Mouse (Mus musculus): ENCODE data around the gene Fggy. TPM values are rescaled to one million over a fixed set of nuclear protein-coding genes. Genes with fewer than 3 reads are reported as not detected.

Gene Fggy
- total RNA-seq, 2 experiments from 2014 or later: 18.3 to 22.1 TPM

DNA sequence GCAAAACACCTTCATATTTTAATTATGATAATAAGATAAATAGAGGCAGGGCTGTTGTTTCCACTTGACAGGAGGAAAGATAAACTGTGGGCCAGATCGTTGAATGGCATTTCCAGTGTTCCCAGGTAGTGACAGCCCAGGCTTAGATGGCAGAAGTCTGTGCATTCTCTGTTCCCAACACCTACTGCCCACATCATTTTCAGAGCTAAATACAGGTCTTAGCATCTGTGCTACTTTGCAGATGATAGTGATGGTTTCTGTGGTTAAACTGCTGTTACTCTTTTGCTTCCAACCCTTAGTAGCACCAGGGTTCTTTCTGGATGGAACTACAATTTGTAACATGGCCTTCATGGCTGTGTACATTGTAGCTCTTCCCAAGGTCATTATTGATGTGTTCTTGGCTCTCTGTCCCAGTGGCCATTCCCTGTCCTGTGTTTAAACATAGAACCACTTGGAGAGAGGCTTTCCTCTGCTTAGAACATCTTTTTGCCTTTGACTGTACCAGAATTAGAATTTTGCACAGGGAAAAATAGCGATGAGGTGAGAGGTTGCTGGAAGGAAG lies 31.5 kb downstream of the Fggy start:
- peak; percentile 31 to 63 for DNase-seq (ENCODE audit: low spot score in 2 of 2)

DNA sequence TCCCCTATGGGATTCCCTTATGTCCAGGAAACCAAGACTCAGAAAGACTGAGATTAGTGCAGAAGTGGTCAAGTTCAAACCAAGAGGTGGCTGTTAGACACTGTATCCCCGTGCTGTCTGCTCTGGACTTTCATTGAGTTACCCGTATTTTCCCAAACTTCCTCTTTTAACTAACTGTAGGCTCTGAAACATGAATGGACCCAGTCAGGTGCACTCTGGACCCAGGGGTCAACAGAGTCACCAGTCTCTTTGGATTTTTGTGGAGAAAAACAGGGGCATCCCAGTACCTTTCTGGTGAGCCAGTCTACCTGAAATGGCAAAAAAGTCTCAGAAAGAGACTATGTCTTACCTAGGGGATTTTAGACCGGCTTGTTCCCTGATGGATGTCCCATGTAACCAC lies 33.6 kb downstream of the Fggy start:
- DNase-seq (ENCODE audit: low spot score in 2 of 2): no peak

DNA sequence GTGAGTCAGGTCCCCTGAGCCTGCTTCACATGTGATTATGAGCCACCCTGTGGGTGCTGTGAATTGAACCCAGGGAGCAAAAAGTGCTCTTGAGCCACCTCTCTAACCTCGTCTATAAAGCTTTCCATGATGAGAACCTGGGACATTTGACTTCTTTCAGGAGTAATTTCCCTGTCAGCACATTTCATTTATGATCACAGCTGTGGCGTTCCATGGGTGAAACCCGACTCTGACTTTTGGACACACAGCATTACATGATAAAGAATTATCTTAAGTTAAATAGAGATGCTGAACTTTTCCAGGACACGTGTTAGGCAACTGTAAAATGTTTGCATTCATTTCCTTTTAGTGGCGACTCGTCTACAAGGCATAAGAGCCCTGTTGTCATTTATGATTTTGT lies 39.9 kb downstream of the Fggy start:
- no peak for DNase-seq (ENCODE audit: low spot score in 2 of 2)

DNA sequence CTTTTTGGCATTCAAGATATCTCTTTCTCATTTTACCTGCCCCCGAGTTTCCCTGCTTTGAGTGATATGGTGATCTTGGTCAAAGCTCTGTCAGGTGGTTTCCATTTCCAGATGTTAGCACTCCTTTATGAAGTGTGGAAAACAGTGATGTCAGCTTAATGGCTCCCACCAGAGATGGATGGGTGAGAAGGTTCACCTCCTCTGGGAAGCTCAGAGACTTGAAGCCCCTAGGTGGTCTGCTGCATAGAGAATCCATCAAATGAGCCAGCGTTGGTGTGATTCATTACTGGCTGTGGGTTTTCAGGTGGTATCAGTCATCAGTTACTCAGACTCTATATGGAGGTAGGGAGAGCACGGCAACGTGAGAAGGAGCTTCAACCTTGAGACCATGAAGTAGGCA lies 44.5 kb downstream of the Fggy start:
- no peak for DNase-seq (ENCODE audit: low spot score in 2 of 2)

DNA sequence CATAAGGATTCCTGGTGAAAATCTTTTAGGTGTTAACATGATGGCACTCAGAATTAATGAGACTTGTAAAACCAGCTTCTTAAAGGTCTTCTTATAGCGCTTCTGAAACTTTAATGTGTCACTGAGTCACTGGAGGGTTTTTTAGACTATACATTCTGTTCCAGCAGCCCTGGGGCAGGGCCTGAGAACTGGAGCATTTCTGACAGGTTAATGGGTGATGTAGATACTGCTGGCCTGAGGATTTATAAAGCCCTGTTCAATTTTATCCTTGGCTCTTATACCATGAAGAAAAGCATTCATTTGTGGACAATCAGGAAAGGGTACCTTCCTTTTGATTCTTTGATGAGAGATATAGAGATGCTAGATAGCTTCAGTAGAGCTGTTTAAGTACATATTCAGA lies 45.9 kb downstream of the Fggy start:
- DNase-seq (ENCODE audit: low spot score in 2 of 2): no peak

DNA sequence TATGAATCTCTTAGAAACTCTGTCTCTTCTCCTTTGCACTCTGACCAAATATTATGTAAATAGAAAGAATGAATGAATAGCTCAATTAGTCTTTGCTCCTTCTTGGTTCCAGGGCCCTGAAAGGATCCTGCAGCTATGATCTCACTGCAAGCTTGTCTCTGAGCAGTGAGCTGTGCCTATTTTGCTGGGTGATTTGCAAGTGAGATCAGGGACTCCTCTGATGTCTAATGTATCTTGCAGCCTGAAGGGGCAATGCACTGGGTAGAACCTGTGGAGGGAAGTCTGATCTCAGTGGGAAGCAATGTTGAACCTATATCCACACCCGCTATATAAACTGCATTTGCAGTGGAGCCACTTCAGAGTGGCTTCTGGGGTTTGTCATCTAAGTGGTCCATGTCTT lies 53.4 kb downstream of the Fggy start:
- DNase-seq (ENCODE audit: low spot score in 2 of 2): no peak

DNA sequence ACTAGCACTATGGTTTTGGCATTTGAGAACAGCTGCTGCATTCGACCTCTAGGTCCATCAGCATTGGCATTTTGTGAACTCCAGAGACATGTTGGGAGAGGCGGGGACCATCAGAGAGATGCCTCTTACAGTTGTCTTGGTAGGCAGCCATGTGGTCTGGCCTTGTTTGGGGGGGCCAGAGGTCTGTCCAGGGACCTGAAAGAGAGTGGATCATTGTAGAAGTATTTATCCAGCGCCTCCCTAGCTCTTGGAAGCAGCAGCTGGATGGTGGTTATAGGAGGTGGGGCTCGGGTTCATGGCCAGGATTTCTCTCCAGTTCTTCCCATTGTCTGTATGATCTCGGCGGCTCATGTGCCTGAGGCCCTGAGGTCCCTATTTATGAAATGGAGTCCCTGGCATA lies 54.1 kb downstream of the Fggy start:
- DNase-seq (ENCODE audit: low spot score in 2 of 2): no peak

DNA sequence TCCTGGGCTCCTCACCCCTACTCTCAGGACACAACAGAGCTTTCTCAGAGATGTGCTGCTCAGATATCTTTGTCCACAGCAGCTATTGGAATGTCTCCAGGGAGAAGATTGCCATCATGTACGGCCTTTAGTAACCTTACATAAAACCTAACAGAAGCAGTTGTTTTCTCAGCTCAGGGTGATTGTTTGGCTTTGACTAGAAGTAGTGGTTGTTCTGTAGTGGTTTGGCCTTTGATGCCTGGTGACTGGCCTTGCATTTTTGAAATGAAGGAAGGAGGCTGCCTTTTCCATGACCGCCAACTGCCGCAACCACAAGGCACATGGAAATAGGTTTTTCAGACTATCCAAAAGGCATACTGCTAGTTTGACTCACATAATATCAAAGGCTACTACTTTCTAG lies 63.7 kb downstream of the Fggy start:
- no peak for DNase-seq (ENCODE audit: low spot score in 2 of 2)

DNA sequence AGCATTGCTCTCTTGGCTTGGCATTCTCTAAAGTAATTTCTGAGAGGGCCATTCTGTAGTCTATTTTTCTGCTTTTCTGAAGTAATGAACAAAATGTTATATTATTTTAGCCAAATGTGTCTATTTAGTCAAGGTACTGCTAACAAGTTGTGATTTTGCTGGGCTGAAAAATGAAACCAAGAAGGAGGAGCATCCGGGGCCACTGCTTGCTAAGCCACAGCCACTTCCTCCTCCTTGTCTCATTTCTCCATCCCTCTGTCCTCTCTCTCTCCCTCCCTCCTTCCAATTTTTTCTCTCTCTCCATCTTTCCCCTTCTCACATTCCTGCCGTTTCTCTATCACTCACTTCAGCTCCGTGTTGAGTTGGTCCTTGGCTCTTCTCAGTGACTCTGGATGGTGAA lies 67.4 kb downstream of the Fggy start:
- no peak for DNase-seq (ENCODE audit: low spot score in 2 of 2)

DNA sequence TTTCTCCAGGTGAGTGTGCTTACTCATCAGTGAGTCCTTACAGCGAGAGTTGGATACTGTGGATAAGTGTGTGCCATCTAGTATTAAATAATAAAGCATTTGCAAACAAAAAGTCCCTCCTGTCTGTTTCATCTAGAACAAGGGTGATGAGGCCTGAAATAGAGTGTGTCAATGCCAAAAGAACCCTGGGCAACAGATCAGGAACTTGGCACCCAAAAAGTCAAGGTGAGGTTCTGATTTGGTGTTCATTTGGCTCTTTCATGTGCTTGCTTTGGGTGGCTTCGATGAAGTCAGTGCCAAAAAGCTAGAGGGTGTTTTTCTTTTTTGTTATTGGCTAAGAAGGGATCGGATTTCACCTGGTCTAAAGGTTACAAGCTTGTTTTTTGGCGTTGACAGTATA lies 68.3 kb downstream of the Fggy start:
- no peak for DNase-seq (ENCODE audit: low spot score in 2 of 2)

DNA sequence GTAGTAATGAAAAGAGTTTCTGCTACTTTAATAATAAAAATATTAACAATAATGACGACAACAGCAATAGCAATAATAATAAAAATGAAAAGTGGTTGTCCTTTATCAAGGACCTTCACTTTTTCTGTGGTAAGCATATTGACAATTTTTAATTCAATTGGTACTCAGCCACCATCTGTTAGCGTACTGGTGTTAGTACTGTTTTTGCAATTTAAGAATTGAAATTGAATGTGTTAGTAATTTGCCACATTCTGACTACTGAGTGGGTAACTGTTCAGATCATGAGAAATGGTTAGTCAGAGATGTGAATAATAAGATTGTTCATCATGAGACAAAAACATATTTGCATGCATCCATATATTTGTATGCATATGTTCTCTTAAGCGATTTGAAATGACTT lies 68.9 kb downstream of the Fggy start:
- DNase-seq (ENCODE audit: low spot score in 2 of 2): no peak

DNA sequence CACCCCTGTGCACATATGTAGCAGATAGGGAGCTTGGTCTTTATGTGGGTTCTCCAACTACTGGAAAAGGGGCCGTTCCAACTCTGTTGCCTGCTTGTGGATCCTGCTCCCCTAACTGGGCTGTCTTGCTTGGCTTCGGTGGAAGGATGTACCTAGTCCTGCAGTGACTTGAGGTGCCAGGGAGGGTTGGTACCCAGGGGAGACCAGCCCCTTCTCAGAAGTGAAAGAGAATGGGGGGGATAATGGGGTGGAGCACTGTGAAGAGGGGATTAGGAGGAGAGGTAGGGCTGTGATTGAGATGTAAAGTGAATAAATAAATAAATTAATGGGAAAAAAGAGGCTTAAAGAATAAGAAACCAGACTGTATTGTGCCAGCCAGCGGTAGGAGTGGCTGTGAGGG lies 77.6 kb downstream of the Fggy start:
- DNase-seq (ENCODE audit: low spot score in 2 of 2): no peak

DNA sequence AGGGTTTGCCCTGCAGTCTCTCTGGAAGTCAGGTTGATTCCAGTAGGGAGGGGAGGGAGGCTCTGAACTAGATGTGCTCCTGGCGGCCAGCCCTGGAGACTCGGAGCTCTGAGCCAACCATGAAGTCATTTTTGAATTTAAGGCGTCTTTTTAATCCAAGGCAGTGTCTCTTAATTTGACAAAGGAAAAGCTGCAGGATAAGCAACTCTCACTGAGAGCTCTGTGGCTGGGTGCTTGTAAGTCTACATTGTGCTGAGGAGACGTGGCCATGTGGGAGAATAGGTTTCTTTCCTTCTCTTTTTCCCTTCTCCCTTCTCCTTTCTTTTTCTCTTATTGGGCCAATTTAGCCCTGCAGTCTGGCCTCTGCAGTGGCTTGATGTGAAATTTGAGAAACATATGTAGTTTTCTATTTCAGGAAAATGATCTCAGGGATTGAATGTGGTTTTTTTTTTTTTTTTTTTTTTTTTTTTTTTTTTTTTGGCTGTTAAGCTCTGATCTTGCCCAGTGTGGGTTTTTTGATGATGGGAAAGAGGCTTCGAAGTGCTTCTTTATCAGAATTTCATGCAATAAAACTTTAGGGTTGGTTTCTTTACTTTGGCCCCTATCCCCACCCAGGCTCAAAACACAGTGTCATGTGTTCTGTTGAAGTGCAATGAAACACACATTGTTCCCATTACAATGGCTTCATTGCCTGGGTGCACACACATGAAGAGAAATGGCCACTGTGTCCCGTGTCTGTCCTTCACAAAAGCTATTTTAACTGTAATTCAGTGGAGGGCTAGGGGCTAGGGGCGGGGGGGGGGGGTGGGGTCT lies 79.8 kb downstream of the Fggy start:
- peak; percentile 42 to 69 for DNase-seq (ENCODE audit: low spot score in 2 of 2)

DNA sequence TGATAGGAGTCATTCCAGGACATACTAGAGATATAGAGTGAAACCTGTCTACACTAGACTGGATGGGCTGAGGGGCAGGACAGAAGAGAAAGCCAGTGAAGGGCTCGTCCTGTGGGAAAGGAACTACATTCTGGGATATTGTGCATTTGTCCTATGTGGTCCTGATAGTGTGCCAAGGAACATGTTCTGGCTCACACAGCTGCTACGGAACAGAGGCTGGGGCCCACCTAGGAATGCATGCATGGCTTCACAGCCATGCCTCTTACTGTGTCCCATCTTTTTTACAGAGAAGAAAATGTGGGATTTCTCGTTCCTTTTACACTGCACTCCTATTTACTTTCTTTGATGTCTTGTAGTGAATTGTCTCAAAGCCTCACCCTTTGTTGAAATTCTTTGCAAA lies 80.8 kb downstream of the Fggy start:
- no peak for DNase-seq (ENCODE audit: low spot score in 2 of 2)

DNA sequence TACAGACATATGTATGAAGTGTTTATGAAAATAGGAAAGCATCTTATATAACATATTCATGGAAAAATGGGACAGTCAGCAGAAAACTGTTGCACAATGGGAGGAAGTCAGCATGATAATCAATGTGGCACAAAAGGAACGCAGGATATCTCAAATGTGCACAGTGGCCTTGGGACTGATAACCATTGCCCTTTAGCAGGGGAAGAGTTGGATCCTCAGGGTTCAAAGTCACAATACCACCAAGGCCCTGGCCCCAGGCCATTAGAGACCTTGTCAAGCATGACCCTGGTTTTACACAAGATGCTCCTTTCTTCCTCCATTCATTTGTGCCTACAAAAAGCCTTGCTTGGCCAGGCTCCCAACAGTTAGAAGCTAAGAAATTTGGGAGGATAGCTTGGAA lies 83.5 kb downstream of the Fggy start:
- no peak for DNase-seq (ENCODE audit: low spot score in 2 of 2)

DNA sequence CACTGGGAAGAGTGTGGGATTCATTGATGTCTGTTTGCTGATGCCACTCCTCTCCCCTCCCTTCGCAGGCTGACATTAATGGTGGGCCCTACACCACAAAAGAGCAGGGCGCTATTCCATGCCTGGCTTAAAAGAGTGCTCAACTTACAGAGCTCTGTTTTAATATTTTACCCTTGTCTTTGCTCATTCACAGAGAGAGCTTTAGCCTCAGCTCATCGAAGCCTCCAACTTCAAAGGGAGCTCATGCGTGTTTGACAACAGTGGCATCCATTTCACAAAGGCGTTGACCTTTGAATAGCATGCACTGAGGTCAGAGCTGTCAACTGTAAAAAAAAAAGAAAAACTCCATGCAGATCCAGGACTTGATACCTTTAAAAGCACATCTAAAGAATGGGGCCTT lies 86.7 kb downstream of the Fggy start:
- DNase-seq (ENCODE audit: low spot score in 2 of 2): no peak

DNA sequence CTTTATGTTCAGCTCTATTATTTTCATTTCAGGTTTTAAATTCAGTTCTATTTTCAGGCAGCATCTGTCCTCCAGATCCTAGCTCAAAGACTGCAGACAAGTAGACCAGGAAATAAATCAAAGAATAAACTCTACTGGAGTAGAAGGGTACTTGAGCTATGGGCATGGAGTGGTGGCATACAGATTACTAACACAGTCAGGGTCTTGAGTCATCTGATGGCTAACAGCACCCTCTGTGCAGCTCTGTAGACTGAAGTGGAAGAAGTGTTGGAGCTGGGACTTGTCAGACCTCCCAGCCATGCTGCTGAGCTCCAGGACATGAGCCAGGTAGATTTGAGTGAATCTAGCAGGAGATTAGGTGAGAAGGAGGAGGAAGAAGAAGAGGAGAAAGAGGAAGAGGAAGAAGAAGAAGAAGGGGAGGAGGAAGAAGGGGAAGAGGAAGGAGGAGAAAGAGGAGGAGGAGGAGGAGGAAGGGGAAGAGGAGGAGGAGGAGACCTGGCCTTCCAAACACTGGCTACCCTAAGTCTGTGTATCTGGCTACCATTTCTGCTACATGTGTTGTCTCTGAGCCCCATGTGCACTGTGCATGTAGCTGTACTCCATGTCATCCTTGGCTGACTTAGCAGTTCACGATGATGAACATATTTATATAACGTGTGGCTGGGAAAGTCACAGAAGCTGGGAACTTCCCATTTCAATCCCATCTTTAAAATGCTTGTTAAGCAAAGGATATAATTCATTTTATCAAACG lies 91.7 kb downstream of the Fggy start:
- DNase-seq (ENCODE audit: low spot score in 2 of 2): no peak

DNA sequence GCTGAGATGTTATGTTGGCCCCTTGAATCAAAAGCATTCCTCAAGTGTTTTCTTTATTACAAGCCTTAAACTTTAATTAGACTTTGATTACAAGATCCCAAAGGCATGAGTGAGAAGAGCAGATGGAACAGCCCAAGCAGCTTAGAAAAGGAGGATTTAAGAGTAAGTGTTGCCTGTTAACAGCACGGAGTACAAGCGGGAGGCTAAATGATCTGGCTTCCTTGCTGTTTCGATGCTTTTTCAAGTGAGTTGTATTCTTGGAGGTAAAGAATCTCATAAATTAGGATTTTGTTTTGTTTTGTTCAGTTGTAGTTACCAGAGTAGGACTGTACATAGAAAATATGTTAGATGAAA lies 92.2 kb downstream of the Fggy start:
- DNase-seq (ENCODE audit: low spot score in 2 of 2): no peak

DNA sequence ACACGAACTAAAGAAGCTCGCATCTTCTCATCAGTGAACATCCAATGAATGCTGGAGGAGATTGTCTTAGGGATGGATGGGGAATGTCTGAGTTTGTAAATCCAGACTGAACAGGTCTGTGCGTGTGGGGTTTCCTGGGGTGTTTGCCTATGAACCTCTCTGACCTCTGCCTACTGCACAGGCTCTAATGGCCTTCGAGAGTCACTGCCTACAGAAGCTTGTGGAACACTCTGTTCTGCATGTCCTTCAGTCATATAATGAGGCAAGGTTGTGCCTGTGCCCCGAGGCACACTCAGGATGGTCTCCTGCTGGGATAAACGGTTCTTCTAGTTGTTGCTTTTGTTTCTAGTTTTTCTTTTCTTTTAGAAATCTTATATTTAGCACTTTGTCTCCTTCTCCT lies 92.7 kb downstream of the Fggy start:
- DNase-seq (ENCODE audit: low spot score in 2 of 2): no peak

DNA sequence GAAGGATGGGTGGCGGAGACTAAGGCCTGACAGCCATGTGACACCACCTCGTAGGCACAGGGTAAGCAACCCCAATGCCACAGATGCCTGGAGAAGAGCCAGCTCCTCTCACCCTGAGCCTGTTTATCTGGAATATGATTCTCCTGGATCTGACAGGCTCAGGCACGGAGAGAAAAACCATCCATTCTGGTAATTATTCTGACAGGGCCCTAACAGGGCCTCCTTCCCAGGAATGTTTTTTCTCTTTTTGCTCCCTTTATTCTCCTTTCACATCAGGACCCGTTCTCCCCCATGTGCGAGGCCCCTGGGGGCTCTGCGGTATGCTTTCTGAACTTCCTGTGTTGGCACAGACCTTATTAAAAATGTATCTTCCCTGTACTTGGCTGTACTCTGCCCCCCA lies 94.7 kb downstream of the Fggy start:
- DNase-seq (ENCODE audit: low spot score in 2 of 2): no peak

DNA sequence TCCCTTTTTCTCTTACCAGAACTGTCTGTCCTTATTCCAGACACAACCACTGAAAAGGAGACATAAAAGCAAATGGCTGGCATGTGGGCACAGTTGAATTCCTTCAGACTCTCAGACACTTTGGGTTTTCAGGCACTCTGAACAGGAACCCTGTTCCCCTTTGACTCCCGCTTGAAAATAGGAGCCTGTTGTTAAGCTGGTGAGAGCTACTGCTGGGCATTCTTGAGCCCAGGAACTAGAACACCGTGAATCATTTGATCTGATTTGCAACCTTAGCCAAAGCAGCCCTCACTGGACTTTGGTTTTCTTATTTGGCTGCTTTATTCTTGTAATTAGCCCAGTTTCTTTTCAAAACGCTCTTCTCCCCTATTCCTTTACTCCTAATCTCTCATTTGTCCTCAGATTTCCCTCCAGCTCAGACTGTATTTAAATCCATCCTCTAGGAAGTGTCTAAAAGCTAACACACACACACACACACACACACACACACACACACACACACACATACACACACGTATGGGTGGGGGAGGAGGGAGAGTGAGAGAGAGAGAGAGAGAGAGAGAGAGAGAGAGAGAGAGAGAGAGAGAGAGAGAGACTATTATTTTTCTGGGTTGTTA lies 96.1 kb downstream of the Fggy start:
- no peak for DNase-seq (ENCODE audit: low spot score in 2 of 2)

DNA sequence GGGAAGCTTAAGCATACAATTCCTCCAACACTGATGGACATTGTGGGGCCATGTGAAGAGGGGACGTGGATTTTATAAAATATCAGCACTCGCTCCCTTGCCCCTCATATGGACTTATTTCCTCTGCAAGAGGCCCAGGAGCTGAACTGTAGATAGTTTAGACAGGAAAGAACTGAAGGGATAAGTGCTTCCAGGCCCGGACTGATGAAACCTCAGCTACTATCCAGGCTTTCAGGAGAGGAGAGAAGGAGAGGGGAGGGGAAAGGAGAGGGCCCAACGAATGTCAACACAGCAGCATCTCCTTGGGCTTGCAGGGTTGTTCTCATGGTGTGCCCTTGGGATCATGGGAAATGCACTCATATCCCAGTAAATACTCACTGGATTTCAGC lies 96.6 kb downstream of the Fggy start:
- DNase-seq (ENCODE audit: low spot score in 2 of 2): no peak
